Mouse (Mus musculus) R1 (cell line): ENCODE data around the gene Stat1.

Experiments used
- DNase-seq: peaks from one replicate; pipeline ENCODE4 v3.0.0-alpha.2; 2018; ENCODE audit warnings: low read depth, low spot score

The Stat1 gene

DNA sequence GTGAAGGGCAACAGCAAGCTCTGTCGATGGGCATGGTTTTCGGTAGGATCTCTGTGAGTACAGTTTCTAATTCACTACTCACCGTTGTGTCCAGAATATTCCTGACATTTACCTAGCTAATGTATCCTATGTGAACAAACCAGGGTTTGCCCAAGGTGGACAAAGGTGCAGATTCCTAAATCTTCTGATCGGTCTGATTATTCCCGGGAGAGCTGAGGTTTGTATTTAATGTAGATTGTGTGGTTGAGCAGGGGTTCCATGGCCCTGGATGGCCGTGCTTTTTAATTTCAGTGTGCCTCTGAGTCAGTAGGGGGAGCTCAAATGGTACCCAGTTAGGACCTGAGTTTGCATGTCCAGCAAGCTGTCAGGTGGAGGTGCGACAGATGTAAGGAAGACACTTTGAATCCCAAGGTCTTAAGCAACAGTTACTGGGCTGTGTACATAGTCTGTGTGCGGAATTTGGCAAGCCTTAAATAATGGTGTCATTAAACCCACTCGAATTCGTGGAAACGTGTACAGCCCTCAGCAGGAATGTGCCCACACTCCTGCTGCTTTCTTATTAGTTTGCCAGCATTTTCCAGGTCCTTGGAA, 12.6 kb downstream of the Stat1 start:
- DNase-seq: no peak

DNA sequence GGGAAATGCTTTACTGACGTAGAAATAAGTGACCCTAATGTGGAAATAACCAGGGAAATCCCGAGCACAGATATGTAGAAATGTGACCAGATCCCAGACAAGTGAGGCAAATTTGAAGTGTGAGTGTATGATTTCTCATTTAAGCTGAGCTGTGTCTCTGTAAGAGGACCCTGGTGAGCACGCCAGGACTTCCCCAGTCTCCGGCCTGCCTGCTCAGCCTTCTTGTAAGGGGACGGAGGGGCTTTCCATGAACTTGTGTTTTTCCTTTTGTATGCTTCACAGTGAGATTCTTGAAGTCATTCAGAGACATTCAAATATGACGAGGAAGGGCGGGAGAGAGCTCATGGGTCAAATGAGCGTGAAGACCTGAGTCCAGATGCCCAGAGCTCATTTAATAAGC, 14.0 kb downstream of the Stat1 start:
- no peak for DNase-seq

DNA sequence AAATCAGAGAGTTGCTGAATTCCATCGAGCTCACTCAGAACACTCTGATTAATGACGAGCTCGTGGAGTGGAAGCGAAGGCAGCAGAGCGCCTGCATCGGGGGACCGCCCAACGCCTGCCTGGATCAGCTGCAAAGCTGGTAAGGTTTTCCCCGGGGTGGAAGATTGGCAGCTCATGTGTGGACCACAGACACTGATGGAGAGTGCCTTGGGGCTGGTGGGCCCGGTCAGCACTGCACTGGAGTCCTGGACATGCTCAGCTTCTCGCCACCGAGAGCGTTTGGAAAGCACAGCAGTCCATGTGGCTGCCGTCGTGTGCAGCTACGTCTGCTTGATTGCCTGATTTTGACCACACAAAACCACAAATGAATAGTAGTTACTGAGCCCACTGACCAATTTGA, 18.1 kb downstream of the Stat1 start:
- no peak for DNase-seq

DNA sequence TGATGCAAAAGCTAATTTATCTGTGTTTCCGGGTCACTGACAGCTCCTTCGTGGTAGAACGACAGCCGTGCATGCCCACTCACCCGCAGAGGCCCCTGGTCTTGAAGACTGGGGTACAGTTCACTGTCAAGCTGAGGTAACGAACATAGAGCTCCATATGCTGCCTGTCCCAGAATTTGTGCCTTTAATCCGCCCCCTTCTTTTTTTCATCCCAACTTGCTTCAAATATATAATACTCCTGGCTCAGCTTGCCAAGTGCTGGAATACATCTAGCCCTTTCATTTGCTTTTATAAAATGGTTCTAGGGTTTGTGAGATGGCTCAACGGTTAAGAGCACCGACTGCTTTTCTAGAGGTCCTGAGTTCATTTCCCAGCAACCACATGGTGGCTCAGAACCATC, 21.3 kb downstream of the Stat1 start:
- no peak for DNase-seq

DNA sequence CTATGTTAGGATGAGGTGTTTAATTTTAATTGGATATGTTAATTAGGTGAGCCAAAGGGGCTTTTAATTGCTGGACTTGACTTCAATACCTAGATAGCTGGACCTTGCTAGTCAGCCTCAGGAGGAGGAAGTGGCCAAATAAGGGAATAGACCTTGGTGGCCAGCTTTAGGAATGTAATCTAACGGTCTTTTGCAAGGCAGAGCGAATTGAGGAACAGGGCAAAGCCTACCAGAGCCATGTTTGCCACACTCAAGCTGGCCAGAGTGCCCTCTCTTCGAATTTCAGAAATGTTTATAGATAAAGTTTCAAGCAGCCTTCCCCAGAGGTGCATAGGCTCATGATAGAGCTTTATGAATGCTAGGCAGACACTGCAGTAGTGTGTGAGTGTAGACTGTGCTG, 22.2 kb downstream of the Stat1 start:
- no peak for DNase-seq

DNA sequence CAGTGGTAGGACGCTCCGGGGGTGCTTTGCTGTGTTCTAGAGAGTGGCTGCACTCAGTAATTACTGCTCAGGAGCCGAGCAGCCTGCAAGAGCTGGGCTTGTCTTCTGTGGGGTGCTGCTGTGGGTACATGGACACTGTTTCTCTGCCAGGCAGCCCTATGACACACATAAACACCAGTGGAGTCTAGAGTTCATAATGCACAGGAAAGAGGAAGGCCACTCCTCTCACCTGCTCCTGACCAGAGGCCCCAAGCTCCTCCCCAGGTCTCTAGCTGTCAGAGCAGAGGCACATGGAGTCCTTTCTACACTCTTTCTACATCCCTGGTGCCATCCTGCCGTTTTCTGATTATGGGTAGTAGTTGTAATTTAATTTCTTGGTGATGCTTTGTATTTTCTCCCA, 22.9 kb downstream of the Stat1 start:
- DNase-seq: no peak

DNA sequence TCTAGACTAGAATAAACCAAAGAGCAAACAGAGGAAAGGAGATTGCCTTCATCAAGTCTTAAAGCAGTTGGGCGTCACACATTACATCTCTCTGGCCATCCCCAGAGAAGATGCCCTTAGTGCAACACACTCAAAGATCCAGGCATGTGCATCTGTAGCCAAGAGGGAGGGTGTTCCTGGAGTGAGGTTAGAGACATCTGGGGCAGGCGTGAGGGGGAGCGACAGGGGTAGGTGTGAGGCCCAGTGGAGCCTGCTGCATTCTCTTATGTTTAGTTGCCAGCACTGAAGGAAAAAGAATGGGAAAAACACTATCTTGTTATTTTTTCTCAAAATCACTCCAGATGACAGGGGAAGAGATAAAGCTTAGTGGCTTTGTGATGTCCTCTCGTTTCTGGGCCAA, 24.0 kb downstream of the Stat1 start:
- DNase-seq: no peak

DNA sequence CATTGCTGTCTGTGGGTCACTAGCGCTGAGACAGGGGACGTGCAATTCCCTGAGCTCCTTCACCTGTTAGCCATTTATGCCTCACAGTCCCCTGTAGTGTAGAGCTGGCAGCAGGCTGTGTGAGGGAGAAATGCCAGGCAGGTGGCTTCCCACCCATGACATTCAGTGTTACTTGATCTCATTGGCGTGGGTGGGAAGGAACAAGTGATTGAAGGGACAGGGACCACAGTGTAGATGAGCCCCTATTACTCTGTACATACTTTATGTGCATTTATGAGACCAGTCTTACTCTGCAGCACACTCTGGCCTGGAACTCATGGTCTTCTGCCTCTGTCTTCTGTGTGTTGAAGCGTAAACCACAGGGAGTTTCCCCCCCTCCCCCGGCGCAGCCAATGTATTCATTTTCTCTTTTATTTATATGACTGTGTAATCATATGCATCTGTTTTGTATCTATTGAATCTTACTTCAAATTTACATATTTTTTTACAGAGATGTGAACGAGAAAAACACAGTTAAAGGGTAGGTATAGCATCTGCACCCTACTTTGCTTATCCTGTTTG, 24.4 kb downstream of the Stat1 start:
- DNase-seq: no peak

DNA sequence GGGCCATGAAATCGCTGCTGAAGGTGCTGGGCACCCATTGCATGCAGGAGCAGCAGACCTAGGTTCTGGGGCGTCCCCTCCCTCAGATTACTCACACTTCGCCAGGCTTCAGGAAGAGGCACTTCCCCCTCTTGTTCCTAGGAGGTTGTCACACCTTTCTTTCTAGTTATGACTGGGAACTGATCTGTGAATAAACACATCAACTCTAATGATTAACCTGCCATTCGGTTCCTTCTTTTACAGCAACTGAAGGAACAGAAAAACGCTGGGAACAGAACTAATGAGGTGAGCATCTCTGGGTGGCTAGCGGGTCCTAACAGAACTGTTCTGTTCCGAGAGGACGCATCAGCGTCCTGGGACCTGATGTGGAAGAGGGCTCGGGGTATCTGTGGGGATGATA, 25.7 kb downstream of the Stat1 start:
- DNase-seq: no peak

DNA sequence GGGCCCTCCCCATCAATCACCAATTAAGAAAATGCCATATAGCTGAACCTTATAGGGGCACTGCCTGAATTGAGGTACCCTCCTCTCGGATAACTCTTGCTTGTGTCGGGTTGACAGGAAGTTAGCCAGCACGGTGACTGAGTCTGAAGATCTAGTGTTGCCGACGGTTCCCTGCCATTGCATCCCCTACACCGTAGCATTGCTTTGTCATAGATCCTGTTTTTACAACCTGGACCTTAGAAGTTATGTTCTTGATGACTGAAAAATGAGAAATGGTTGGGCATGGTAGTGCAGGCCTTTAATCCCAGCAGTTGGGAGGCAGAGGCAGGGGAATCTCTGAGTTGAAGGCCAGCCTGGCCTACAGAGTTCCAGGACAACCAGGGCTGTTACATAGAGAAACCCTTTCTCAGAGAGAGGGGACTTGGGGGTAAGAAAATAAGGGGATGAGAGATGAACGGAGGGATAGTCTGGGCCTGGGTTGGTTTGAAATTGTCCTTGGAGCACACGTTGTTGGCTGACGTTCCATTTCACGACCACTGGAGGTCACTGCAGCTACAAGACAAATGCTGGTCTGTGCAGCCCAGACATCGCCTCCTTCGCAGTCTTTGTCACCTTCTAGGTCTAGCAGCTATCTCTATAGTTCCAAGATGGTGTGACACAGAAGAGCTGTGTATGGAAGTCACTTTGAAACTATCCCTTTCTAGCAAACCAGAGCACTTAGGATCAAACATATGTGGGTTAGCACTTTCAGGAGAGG, 27.2 kb downstream of the Stat1 start:
- peak; percentile 68 for DNase-seq

DNA sequence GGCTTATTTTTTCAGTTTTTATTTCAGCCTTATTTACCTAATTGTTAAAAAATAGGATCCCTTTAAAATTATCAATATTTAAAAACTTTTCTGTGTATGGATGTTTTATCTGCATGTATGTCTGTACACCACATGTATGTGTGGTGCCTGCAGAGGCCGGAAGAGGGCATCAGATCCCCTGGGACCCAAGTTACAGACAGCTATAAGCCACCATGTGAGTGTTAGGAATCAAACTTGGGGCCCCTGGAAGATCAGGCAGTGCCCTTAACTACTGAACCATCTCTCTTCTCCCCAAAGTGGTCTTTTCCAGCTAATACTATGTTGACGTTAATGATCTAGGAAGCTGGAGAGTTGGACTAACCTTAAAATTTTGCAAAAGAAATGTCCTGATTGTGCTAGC, 28.2 kb downstream of the Stat1 start:
- DNase-seq: no peak

DNA sequence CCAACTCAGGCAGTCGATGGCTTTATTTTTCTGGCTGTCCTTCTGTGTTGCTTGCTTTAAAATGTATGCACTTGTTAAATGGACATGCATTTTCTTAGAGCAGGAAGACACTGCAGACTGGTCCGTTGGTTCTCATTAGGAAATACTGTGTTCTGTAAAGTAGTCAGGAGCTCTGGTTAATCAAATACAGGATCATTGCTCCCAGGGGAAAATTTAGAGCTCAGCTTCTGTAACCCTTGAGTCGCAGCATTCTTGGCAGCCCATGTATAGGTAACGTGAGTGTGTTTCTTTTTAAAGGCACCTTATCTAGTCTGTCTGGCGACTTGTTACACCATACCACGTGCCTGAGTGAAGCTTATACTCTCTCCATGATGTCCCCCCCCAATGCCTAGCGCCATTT, 28.9 kb downstream of the Stat1 start:
- DNase-seq: no peak

DNA sequence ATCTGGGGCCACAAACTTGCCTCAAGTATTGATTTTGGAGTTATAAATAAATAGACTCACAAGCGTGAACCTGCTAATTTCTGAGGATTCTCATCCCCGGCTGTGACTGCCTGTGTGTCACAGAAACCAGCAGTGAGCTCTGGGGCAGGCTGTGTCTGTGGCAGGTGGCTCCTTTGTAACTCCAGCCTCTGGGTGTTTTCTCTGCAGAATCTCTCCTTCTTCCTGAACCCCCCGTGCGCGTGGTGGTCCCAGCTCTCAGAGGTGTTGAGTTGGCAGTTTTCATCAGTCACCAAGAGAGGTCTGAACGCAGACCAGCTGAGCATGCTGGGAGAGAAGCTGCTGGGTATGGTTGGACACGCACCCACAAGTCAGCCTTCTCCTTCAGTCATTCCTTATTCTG, 29.5 kb downstream of the Stat1 start:
- DNase-seq: no peak

DNA sequence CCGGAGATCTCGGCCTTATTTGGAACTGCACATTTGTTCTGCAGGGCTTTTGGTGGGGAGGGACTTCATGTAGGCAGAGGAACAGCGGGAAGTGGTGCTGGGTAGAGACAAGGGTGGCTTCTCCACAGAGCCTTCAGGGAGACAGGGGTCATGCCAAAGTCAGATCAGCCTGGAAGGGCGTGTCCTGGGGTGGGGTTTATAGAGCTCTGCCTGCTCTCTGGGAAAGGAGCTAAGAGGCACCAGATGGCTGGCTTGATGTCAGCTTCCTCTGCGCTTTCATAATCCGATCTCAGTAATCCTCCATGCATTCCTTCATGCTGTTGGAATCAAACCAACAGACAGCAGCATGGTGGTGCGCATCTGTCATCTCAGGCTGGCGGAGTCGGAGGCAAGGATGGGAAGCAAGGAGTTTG, 30.7 kb downstream of the Stat1 start:
- DNase-seq: peak; percentile 68

DNA sequence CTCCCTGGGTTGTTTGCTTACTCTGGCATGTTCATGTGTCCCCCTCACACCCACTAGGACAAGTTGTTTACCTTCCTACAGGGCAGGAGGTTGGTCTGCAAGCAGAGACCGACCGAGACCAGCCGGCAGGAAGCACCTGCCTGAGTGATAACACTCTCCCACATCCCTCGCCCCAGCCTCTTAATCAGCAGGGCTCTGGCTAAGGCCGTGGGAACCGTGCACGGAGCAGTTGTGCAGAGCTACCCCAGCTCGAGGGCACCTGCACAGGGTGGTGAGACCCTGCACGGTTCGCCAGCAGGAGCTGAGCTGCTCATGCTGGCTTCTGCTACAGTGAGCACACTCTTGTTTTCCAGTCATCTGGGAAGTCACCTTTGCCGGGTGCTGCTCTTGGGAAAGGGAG, 31.4 kb downstream of the Stat1 start:
- no peak for DNase-seq

DNA sequence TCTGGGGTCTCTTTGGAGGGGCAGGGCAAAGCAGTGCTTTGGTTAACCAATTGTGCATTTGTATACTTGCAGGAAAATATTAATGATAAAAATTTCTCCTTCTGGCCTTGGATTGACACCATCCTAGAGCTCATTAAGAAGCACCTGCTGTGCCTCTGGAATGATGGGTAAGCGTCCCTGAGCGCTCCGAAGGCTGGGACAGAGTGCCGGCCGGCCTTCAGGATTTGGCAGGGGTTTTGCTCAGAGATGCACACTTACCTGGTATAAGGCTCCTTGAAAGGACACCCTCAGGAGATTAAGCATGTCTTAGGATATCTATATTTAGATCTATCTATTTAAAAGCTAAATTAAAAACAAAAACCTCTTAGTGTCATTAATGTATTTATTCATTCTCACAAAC, 31.9 kb downstream of the Stat1 start:
- DNase-seq: no peak

DNA sequence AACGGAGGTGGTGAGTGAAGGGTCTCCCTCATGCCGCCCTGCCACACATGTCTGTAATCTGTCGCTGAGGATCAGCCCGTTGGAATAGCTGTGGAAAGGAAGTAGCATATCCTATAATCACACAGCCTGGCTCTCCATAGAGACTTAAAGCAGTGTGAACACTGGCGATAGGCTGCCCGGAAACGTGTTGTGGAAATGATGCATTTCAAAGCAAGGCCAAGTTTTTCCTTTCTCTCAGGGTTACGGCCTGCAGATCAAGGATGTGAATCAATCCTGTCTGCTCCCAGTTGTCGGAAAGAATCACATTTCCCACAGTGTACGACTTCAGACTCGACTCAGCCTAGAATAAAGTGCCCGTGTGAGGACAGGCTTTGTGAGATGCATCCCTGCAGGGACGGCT, 33.1 kb downstream of the Stat1 start:
- no peak for DNase-seq

DNA sequence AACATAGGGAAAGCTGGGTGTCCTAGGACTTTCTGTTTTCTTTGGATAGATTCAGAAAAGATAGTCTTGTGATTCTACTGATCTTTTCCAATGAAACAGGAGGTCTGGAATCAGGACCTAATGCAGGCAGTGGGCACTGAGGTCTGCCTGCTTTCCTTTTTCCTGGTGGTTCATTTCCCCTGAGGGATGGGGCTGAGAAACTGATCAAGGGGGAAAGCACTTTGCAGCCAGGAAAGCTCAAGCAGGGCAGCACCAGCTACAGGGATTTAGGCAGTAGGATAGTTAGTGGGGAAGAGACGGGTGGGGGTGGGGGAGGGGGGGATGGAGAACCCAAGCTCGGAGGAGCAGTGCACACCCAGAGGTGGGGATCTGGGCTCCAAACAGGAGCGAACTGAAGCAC, 33.7 kb downstream of the Stat1 start:
- no peak for DNase-seq

DNA sequence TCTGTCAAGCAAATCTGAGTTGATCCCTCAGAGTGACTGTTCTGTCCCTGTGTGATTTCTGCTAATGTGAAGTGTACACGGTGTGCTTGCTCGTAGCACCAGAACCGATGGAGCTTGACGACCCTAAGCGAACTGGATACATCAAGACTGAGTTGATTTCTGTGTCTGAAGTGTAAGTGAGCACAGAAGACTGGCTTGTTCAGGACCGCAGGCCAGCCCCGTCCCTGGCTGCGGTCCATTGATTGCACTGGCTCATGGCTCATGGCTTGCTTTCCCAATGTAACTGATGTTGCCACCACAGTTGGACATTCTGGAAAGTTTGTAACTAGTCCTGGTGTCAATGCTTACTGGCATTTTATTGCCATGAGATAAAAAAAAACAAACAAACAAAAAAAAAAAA, 35.6 kb downstream of the Stat1 start:
- DNase-seq: no peak

DNA sequence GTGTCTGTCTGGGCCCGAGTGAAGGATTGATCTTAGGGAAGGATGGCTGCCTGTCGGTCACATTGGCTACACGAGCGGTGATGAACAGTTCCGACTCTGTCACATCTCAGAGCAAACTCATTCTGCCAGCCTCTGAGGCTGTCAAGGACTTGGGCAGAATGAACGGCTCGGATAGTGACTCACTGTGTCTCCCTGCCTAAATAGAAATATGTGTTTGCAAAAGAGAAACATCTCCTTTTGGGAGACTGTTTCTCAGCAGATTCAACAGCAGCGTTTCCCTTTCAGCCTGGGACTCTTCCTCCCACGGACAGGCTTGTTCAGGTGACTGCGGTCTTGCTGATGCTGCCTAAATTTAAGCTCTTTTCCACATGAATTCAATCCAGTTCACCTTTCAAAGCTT, 37.1 kb downstream of the Stat1 start:
- DNase-seq: no peak

DNA sequence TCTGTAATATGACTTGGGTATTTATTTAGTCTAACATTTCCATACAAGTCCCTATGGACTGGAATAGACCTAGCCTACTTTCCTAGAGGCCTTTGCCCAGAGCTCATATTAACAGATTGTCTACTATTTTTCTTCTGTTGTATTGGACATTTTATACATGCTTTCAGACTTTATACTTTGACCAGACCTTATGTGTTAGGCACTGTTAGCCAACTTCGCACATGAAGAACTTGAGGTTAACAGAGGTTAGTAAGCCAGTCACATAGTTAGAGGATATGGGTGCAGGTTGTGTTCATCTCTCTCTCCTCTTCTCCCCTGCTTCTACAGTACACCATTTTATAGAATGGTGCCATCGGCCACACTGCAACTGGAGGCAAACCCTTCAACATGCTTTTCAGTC, 38.8 kb downstream of the Stat1 start:
- no peak for DNase-seq

DNA sequence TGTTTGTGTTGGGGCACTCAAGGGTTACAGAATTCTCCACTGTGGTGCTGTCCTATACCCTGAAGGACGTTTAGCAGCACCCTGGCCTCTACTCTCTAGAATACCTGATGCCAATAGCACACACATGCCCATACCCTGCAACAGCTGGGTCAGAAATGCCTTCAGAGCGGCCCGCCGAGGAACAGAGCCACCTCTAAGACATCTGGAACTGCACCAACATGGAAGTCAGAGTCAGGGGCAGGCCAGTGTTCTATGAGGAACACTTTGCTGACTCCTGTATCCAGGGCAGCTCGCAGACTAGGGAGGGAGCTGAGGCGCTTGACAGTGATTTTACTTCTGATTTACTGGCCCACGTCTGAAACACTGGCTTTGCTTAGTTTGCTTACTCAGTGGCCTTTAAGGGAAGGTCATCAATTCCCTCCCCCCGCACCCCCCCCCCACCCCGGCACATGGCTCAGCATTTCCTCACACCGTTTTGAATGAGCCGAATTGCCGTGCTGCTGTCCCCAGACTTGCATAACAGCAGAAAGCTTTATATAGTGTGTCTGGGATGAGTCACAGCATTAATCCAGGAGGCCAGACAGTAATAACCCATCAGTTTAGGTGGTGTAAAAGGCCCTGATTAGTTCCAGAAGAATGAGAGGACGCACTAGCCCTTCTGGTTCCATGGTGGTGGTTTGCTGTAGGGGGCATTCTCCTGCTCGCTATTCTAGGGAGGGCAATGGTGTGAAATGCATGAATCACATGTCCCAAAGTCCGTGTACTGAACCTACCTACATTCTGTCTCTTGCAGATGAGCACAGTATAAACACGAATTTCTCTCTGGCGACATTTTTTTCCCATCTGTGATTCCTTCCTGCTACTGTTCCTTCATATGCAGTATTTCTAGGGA, 39.5 kb downstream of the Stat1 start:
- DNase-seq: no peak
